Mouse (Mus musculus): ENCODE measurements around the gene Pcdh17. TPM values are rescaled to one million over a fixed set of nuclear protein-coding genes. Genes with fewer than 3 reads are reported as not detected.
A peak's percentile ranks its signal among the peaks of the same experiment; 100 is the strongest.

The Pcdh17 gene
- polyA plus RNA-seq, 1 experiment from 2014 or later: 0.50 TPM

- Histone ChIP-seq H3K4me1 (replicated peaks) (peaks cover 21% of the 10 kb centered on the region; the same call in 1 of the 2 replicates), H3K27ac (replicated peaks) (no peak overlapping the region), H3K4me3 (replicated peaks) (peak overlapping the region; percentile 24), H3K9ac (no peak overlapping the region), H3K9me3 (replicated peaks) (no peaks in the 10 kb centered on the region), H3K27me3 (peaks cover 64% of the 10 kb centered on the region), H3K4me2 (peak overlapping the region; percentile 44), H3K36me3 (replicated peaks) (no peaks in the 10 kb centered on the region)
- ATAC-seq (ENCODE audit: insufficient read depth): no peak
- under 1% methylated on average over 59 of the region's 59 CpGs for WGBS (ENCODE audit: insufficient replicate concordance)
Measured at GRCm38 (mm10) chr14:84445503-84446410, 2.4 kb downstream of the Pcdh17 start.

- WGBS (ENCODE audit: insufficient replicate concordance): 6% methylated on average over 37 of the region's 37 CpGs
- Histone ChIP-seq H3K27me3 (peaks cover 64% of the 10 kb centered on the region), H3K9ac (no peak overlapping the region), H3K36me3 (replicated peaks) (no peaks in the 10 kb centered on the region), H3K4me2 (peak overlapping the region; percentile 44; the same call in 1 of the 2 replicates), H3K4me3 (replicated peaks) (peak overlapping the region; percentile 24; the same call in 1 of the 2 replicates), H3K27ac (replicated peaks) (no peak overlapping the region), H3K9me3 (replicated peaks) (no peaks in the 10 kb centered on the region), H3K4me1 (replicated peaks) (peaks cover 21% of the 10 kb centered on the region; the same call in 1 of the 2 replicates)
- ATAC-seq (ENCODE audit: insufficient read depth): no peak
Measured at GRCm38 (mm10) chr14:84446411-84446915, 3.1 kb downstream of the Pcdh17 start.

- WGBS (ENCODE audit: insufficient replicate concordance): 8% methylated on average over 45 of the region's 45 CpGs
- H3K36me3 ChIP-seq (replicated peaks): no peaks in the 10 kb centered on the region
- H3K27me3 ChIP-seq: peaks cover 64% of the 10 kb centered on the region
- H3K4me2 ChIP-seq: no peak overlapping the region
- ATAC-seq (ENCODE audit: insufficient read depth): no peak
- no peaks in the 10 kb centered on the region for H3K9me3 ChIP-seq (replicated peaks)
- H3K27ac ChIP-seq (replicated peaks): no peak overlapping the region
- H3K4me1 ChIP-seq (replicated peaks): peaks cover 21% of the 10 kb centered on the region; the same call in 1 of the 2 replicates
- H3K9ac ChIP-seq: no peak overlapping the region
- H3K4me3 ChIP-seq (replicated peaks): no peak overlapping the region
Measured at GRCm38 (mm10) chr14:84446941-84447641, 3.7 kb downstream of the Pcdh17 start.

- Histone ChIP-seq H3K27me3 (peaks cover 59% of the 10 kb centered on the region), H3K4me1 (replicated peaks) (peaks cover 21% of the 10 kb centered on the region; the same call in 1 of the 2 replicates), H3K9ac (no peak overlapping the region), H3K4me2 (no peak overlapping the region; the same call in 1 of the 2 replicates), H3K4me3 (replicated peaks) (no peak overlapping the region), H3K9me3 (replicated peaks) (no peaks in the 10 kb centered on the region), H3K27ac (replicated peaks) (no peak overlapping the region), H3K36me3 (replicated peaks) (no peaks in the 10 kb centered on the region)
- ATAC-seq (ENCODE audit: insufficient read depth): no peak
- WGBS (ENCODE audit: insufficient replicate concordance): 4% methylated on average over 45 of the region's 45 CpGs
Measured at GRCm38 (mm10) chr14:84447661-84448380, 4.5 kb downstream of the Pcdh17 start.

- no peak for ATAC-seq (ENCODE audit: insufficient read depth)
- peaks cover 19% of the 10 kb centered on the region; the same call in 1 of the 2 replicates for H3K4me1 ChIP-seq (replicated peaks)
- peaks cover 53% of the 10 kb centered on the region for H3K27me3 ChIP-seq
- H3K36me3 ChIP-seq (replicated peaks): no peaks in the 10 kb centered on the region
- 6% methylated on average over 15 of the region's 15 CpGs for WGBS (ENCODE audit: insufficient replicate concordance)
- no peaks in the 10 kb centered on the region for H3K9me3 ChIP-seq (replicated peaks)
- no peak overlapping the region for H3K4me2 ChIP-seq
- no peak overlapping the region for H3K9ac ChIP-seq
- H3K27ac ChIP-seq (replicated peaks): no peak overlapping the region
- H3K4me3 ChIP-seq (replicated peaks): no peak overlapping the region
Measured at GRCm38 (mm10) chr14:84448381-84448771, 5.0 kb downstream of the Pcdh17 start.

- Histone ChIP-seq H3K4me3 (replicated peaks) (no peak overlapping the region), H3K4me1 (replicated peaks) (no peaks in the 10 kb centered on the region), H3K4me2 (no peak overlapping the region), H3K9me3 (replicated peaks) (no peaks in the 10 kb centered on the region), H3K36me3 (replicated peaks) (no peaks in the 10 kb centered on the region), H3K27ac (replicated peaks) (no peak overlapping the region), H3K9ac (no peak overlapping the region), H3K27me3 (no peaks in the 10 kb centered on the region)
- no peak; the same call in 1 of the 2 replicates for ATAC-seq (ENCODE audit: insufficient read depth)
- WGBS (ENCODE audit: insufficient replicate concordance): 52% methylated on average over 4 of the region's 4 CpGs
Measured at GRCm38 (mm10) chr14:84454074-84454845, 10.9 kb downstream of the Pcdh17 start.

GRCm38 (mm10) chr14:84475491-84475890 is 32.1 kb downstream of the Pcdh17 start:
- H3K4me1 ChIP-seq (replicated peaks): no peaks in the 10 kb centered on the region
- H3K4me2 ChIP-seq: no peak overlapping the region
- no peaks in the 10 kb centered on the region for H3K9me3 ChIP-seq (replicated peaks)
- H3K36me3 ChIP-seq (replicated peaks): no peaks in the 10 kb centered on the region
- no peak overlapping the region for H3K4me3 ChIP-seq (replicated peaks)
- no peak overlapping the region for H3K9ac ChIP-seq
- no peak for ATAC-seq (ENCODE audit: insufficient read depth)
- WGBS (ENCODE audit: insufficient replicate concordance): 58% methylated on average over 1 of the region's 1 CpGs
- H3K27me3 ChIP-seq: no peaks in the 10 kb centered on the region
- no peak overlapping the region for H3K27ac ChIP-seq (replicated peaks)

GRCm38 (mm10) chr14:84476336-84476735 is 33.0 kb downstream of the Pcdh17 start:
- 67% methylated on average over 8 of the region's 8 CpGs for WGBS (ENCODE audit: insufficient replicate concordance)

GRCm38 (mm10) chr14:84476906-84477305 is 33.5 kb downstream of the Pcdh17 start:
- H3K4me2 ChIP-seq: no peak overlapping the region
- H3K27me3 ChIP-seq: no peaks in the 10 kb centered on the region
- no peak for ATAC-seq (ENCODE audit: insufficient read depth)
- WGBS (ENCODE audit: insufficient replicate concordance): 68% methylated on average over 4 of the region's 4 CpGs
- H3K27ac ChIP-seq (replicated peaks): no peak overlapping the region
- H3K4me3 ChIP-seq (replicated peaks): no peak overlapping the region
- no peaks in the 10 kb centered on the region for H3K9me3 ChIP-seq (replicated peaks)
- H3K36me3 ChIP-seq (replicated peaks): no peaks in the 10 kb centered on the region
- H3K4me1 ChIP-seq (replicated peaks): no peaks in the 10 kb centered on the region
- H3K9ac ChIP-seq: no peak overlapping the region

More at GRCm38 (mm10) chr14:84476336-84476735, 33.0 kb downstream of the Pcdh17 start:
- no peaks in the 10 kb centered on the region for H3K36me3 ChIP-seq (replicated peaks)
- H3K4me3 ChIP-seq (replicated peaks): no peak overlapping the region
- H3K27me3 ChIP-seq: no peaks in the 10 kb centered on the region
- no peak overlapping the region for H3K4me2 ChIP-seq
- no peak for ATAC-seq (ENCODE audit: insufficient read depth)
- H3K9me3 ChIP-seq (replicated peaks): no peaks in the 10 kb centered on the region
- H3K9ac ChIP-seq: no peak overlapping the region
- H3K27ac ChIP-seq (replicated peaks): no peak overlapping the region
- no peaks in the 10 kb centered on the region for H3K4me1 ChIP-seq (replicated peaks)

- H3K27me3 ChIP-seq: no peaks in the 10 kb centered on the region
- H3K9ac ChIP-seq: no peak overlapping the region
- no peaks in the 10 kb centered on the region for H3K4me1 ChIP-seq (replicated peaks)
- no peak overlapping the region for H3K4me2 ChIP-seq
- H3K4me3 ChIP-seq (replicated peaks): no peak overlapping the region
- no peaks in the 10 kb centered on the region for H3K9me3 ChIP-seq (replicated peaks)
- WGBS (ENCODE audit: insufficient replicate concordance): 65% methylated on average over 13 of the region's 13 CpGs
- H3K36me3 ChIP-seq (replicated peaks): no peaks in the 10 kb centered on the region
- no peak overlapping the region for H3K27ac ChIP-seq (replicated peaks)
- no peak for ATAC-seq (ENCODE audit: insufficient read depth)
Measured at GRCm38 (mm10) chr14:84477411-84477810, 34.0 kb downstream of the Pcdh17 start.
